Mouse (Mus musculus) c-Kit-negative CD71-positive TER-119-positive erythroid progenitor cells, embryonic 14.5 days (primary cell): ENCODE measurements around the gene Hoxa4.

ENCODE experiments used
- DNase-seq: peaks from one replicate; pipeline ENCODE4 v3.0.0-alpha.2; 2013; ENCODE audit warnings: low read depth, low spot score

The Hoxa4 gene

DNA sequence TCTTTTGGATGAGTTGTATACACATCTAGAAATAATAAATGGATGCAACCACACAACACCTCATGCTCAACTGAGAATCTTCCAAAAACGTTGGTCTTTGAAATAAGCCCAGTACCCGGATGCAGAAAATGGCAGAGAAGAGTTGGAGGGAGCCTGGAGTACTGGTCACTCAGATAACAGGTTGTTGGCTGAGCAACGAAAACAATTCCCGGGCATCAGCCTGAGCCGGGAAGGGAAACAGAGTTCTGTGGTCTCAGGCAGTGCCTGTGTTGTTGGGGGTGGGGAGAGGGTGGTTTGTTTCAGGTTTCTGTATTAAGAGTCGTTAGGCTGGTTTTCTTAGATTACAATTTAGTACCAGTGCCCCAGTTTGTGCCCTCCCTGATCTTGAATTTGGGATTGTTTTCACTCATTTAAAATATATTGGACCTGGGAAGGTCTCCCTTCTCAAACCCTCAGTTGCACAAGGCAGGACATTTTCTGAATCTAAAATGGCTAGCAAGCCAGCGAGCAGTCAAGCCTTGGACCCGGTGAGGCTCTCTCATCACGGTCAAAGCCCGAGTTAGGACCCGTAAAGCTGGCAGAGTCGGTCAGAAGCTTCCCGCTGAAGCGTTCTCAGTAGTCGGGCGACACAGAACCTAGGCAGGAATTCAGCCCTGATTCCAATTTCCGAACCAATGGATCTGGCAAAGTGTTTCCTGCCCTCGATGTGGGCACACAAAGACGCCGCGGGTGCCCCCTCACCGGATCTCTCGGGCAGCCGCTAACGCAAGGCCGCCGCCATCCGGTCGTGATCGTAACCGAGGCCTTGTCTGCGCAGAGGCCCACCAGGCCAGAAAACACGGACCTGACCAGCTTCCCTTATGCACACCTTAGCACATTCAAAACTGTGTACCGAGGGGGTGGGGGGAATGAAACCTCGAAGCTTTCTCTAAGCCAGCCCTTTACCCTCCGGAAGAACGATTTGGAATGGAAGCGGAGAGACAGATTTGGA is 37.2 kb upstream of the Hoxa4 start:
- no peak for DNase-seq

DNA sequence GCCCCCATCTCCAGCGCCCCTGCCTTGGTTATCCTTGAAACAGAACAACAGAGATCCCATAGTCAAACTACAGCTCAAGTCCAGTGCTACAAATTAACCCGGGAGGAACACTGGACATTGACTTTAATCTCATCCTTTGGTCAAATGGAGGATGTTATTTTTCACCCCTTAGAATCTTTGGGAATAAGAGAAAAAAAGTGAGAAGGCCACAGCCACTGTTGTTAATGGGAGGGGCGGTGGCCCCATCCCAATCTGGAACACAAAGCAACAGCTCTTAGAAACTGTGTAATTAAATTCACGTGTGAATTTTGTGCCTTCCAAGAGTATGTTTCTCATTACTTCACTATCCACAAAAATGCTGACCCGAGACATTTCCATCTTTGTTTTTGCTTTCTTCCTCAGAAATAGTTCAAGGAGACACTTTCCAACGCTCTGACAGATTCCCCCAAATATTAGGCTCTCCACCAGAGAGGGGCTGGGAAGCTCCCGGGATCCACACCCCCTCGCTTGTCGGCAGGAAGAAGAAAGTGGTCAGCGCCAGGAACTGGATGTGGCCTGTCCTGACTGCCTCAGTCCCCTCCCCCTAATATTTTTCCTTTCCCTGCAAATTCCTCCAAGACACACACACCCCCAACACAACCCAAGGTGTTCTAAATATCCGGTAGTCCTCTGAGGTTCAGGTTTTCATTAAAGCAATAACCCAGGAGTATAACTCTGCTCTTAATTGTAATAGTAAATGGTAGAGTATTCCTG is 36.1 kb upstream of the Hoxa4 start:
- no peak for DNase-seq

DNA sequence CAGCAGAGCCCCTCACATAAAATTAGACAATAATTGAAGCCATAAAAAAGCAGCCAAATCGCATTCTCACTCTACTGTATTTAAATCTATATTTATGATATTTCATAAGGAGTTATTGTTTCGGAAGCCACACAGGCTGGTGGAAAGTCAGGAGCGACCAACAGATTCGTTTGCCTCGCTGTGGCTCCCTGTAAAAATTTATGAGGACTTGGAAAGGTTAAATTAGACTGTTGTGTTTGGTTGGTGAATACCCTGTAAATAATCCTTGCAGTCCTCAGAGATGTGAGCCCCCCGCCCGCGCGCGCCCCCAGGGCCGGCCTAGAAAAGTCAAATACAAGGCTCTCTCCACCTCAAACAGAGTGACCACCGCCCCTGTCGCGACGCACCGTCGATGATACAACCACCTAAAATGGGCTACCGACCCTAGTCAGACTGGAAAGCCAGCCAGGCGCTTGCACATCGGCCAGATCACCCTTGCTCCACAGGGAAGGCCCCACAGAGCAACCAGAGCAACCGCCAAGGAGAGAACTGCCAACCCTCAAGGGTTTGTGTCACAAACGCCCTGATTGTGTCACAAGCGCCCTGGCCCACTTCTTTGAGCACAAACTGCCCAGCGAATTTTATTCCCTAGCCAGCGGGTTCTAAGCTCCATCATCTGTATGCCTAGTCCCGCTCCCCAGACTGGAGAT is 35.2 kb upstream of the Hoxa4 start:
- no peak for DNase-seq

DNA sequence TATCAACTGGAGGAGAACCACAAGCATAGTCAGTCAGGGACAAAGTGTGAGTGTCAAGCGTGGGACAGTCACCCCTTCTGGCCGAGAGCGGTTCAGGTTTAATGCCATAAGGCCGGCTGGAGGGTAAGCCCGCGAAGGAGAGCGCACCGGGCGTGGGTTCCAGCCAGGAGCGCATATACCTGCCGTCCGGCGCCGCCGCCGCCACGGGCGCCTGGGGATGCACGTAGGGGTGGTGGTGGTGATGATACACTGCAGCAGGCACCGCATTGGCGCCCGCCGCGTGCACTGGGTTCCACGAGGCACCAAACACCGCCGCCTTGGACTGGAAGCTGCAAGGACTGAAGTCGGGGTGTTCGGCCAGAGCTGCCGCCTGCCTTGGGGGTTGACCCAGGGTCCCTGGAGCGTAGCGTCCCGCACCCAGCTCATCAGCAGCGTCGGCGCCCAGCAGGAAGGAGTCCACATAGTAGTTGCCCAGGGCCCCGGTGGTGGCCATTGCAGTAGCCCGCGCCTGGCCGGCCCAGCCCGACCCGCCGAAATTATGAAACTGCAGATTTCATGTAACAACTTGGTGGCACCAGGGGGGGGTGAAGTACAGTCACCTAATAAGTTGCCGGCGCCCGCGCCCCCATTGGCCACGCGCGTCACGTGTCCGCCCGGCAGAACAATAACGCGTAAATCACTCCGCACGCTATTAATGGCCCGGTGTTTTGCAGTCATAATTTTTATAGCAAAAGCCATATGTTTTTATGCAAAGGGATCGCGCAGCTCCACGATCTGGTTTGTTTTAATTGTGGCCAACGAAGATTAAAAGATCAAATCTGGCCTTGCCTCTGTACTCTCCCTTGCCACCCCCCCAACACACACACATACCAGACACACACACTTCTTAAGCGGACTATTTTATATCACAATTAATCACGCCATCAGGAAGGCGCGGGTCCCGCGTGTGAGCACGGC is 34.3 kb upstream of the Hoxa4 start:
- no peak for DNase-seq

DNA sequence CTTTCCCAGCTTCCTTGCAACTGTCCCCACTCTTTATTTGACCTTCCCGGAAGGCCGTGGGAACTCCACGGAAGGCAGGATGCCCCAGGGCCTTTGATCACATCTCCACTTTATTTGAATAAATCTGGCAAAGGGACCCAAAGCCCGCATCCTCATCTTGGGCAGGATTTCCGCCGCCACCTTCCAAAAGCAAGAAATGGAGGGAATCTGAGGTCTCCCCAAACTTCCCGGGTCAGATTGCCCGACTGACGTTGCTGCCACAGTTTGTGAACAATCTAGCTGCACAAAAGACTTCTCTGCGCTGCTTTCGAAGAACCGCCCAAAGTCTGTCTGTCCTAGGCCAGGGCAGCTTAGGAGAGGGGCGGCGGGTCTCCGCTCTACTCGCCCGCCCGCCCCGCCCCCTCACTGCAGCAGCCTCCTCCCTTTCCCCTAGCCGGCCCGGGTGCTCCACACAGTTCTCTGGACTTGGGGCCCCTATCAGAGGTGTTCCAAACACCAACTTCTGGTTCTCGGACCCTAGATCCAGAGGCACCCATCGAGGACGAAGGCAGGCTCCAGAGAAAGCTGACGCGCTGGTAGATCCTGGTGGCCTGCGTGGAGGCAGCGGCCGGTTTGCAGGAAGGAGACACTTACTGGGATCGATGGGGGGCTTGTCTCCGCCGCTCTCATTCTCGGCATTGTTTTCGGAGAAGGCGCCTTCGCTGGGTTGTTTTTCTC is 33.5 kb upstream of the Hoxa4 start:
- DNase-seq = no peak

DNA sequence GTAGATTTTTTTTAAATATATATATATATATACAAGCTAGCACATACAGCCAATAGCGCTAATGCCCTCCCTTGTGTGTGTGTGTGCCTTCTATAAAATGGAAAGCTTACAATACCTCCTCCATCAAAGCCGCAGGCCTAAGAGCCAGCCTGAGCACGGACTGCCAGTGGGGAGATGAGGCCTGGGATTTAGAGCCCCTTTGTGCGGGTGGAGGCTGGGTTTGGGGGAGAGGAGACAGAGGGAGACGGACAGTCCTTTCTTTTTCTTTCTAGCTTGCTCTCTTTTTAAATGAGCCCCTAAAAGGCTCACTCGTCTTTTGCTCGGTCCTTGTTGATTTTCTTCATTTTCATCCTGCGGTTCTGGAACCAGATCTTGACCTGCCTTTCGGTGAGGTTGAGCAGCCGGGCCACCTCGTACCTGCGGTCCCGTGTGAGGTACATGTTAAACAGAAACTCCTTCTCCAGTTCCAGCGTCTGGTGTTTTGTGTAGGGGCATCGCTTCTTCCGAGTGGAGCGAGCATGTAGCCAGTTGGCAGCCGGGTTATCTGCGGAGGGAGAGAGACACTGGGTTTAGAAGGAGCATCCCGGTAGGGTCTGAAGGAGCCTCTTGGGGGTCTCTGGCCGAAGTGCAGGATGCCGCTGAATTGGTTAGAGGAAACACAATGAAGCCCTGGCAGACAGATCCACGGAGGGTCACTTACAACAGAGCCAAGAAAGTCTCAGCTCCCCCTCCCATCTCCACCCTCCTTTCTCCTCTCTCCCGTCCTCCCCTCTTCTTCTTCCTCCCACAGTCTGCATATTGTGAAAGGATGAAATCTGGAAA is 32.6 kb upstream of the Hoxa4 start:
- no peak for DNase-seq

DNA sequence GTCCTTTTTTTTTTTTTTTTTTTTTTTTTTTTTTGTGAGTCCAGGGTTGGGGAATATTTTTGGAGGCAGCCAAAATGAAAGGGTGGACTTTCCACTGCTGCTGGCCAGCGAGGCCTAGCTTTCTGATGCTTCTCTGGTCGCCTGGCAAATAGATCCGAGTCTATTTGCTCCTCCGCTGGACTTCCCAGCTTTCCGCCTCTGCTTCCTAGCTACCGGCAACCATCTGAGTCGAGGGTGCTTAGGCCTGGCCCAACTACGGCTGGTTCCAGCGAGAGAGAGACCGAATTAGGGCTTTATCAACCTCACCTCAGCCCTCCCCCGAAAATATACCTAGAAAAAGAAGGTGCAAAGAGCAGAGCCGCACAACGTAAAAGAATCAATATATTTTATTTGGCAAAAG is 31.2 kb upstream of the Hoxa4 start:
- DNase-seq = no peak

DNA sequence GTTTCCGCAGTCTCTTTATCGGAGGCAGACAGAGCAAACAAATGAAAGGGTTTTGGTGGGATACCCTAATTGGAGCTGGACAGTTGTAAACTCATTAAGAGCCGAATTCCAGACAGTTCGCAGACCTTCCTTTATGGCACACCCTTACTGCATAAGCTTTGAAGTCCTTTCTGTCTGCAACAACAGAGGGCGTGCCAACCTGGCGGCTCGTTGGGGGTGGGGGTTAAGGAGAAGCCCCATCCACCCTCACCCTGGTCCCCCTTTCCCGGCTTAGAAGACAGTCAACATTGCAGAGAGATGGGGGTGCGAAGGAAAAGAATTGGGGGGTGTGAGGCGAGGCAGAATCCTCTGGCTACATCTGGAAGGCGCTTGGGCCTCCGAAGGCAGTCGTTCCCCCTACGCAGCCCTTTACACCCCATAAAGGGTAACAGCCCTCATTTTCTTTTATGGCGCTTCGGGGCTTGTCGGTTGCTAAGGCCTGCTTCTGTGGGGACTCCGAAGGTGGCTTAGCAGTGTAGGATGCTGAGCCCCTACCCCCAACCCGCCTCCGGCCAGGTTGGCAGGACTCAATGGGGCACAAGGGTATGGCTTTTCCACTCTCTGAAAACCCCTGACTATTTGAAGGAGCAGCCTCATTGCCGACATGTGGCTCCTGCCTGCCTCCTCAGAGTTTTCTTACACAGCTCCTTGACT is 30.6 kb upstream of the Hoxa4 start:
- no peak for DNase-seq

DNA sequence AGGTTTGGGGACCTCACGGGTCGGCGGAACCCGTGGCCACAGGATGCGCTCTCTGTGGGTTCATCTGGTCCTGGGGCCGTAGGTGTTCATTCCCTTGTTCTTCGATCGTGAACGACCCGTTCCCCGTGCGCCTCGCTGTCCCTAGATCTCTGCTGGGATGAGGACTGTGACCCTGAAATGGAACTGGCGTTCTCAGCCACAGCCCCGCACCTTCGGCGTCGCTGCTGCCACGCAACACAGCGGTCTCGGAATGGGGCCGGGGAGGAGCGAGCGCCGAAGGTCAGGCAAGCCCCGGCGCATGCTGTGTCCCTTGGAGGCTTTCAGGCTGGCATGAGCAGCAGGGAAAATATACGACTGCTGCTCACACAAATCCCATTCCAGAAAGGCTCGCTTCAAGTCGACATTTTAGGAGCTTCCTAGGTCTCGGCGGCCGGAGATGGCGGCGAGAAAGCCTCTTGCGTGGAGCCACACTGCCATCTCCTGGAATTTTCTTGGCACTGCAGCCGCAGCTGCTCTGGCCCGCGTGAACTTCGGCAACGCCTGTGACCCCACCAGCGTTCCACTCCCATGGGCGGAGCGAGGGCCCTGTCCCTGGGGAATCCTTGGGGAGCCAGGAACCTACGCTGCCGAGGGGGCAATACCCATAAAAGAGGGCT is 29.9 kb upstream of the Hoxa4 start, which contains the start of gene Hoxa7:
Hoxa7 (minus strand) TSS at position 518 of the 656 bp plus-strand sequence.
- DNase-seq = no peak

DNA sequence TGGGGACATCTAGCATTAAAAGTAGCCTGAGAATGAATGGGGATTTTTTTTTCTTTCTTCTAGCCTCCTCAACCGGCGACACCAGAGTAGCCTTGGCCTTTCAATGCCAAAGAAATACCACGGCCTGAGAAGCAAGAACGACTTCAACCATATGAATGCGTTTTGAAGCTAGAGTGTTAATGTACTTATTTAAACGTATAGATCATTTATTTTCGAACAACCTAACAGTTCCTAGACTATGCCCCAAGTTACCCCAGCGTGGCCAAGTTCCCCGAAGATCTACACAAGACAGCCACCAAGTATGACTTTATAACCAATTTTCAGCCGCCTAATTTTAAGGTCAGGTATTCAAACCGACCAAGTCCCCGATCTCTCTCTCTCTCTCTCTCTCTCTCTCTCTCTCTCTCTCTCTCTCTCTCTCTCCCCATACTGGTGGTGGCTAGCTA is 29.3 kb upstream of the Hoxa4 start:
- DNase-seq = no peak

DNA sequence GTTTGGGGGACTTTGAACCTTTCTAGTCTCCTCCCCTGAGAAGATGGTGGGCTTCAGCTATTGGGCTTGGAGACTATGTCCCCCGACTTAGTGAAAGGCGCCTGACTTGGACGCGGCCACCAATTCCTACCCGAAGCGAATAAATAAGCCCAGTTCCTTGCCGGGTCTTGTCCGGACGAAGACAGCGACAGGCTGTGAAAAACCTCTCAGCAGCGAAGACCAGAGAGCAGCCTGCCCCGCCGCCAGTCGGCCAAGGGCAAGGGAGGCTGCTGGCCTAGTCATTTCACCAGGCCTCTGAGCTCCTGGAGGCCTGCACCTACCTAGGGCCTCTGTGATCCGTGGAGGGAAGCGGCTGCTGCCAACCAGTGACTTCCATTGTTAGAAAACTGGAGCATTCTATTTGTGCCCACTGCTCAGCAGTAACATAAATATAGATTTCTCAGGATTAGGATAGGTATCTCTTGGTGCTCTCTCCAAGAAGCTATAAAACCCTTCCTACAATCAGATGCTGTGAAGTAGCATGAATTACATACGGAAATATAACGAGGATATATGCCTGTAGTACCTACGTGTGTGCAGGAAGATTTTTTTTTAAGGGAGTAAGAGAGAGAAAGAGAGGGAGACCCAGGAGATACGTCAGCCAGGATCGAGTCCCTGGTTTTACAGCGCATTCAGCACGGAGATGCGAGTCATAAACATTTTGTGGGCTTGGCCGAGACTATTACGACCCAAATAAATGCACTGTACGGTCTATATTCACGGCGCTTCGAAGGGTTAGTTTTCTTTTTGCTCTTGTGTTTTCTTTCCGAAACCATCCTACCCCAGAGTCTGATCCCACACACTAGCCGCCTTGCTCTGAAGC is 28.7 kb upstream of the Hoxa4 start:
- no peak for DNase-seq

DNA sequence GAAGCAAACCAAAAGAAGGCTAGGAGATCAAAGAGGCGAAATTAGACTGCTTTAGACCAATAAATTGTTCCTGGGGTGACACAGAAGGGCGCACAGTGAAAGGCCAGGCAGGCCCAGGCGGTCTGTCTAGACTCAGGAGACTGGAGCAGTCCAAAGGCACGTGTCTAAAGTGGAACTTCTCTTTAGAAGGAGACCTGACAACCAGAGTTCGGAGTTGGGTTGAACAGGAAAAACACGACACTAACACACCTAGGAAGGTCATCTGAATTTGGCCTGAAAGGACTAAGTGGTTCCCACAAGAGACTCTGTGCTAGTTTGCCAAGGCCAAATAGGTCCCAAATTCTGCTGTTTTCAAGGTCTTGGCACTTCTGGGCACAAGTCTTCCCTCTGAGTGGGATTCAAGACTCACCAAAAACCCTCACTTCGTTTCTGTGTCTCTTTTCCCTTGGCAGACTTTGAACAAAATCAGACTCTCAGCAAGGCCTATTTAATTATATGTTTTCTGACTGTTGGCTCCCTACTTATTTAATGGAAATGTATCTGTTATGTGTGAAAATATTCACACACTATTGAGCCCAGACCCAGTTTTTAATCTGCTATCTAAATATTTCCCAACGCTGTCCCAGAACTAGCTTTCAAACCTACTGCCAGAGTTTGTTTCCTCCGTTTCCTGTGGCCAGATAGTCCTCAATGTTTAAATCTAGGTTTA is 27.8 kb upstream of the Hoxa4 start:
- DNase-seq = no peak

DNA sequence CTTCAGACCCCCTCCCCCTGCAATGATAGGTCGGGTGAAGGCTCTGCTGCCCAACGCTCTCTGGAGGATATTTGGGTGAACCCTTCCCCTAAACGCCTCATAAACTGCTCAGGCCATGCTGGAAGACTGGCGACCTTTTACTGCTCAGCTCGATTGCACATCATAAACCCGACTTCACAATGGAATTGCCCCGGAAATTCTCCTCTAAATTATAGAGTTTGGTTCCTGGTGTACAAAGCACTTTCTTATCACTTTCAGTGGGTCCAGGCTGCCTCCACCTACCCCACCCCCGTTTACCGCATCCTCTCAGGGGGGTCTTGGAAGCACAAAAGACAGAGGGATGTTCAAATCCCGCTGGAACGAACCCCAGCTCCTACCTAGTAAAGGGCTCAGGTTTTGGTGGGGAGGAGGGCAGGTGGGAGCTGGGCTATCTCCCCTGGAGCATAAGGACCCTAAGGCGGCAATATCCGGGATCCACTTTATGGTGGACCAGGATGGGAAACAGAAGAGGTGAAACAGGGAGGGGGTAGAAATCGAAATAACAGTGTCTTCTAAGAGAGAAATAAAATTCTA is 27.2 kb upstream of the Hoxa4 start:
- DNase-seq = no peak

DNA sequence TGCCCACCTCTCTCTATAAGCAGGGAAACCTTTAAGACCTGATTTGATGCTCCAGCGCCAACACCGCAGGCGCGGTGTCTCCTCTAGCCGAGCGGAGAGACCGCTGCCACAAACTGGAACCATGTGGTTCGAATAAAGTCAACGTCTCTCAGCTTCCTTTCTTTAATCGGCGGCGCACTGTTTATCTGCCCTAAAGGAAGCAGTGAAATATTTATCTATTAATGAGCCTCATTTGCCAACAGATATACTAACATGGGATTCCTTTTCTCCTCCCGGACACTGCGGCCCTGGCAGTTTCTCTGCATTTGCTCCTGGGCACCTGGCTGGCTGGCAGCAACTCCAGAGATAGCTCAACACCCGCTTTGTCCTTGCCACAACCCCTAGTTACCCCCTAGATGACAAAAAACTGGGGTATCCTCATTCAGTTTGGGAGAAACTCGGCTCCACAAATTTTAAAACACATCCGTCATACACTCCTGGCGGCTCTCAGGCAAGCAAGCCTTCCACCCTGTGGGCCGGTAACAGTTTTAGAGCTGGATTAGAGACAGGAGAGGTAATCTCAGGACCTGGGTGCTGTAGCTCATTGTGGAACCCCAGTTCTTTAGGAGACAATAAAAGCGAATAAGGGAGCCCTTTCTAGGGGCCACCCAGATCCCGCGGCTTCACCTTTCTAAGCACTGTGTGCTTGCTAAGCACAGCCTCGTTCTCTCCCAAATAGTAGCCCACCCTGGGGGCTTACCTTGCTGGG is 26.5 kb upstream of the Hoxa4 start:
- DNase-seq = no peak

DNA sequence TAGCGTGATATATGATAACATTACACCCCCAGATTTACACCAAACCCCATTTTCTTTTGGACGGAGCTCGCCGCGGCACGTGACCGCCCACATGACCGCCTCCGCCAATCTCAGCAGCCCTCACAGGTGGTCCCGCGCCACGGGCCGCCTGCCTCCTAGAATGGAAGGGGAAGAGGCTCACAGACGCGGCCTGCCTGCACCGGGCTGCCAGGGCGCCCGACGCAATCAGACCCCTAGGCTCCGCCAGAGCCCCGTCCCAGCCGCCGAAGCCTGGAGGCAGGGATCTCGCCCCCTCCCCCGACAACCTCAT is 25.9 kb upstream of the Hoxa4 start:
- no peak for DNase-seq
